Mouse (Mus musculus): ENCODE measurements around the gene Prkg1.

GRCm38 (mm10) chr19:31073959-31074716, 690.7 kb downstream of the Prkg1 start:
- no peak for TF ChIP-seq POLR2A (IDR thresholded peaks at IDR 0.05; ENCODE audit: control insufficient read depth, low read depth, low read length)
- no peak for TF ChIP-seq CTCF (IDR thresholded peaks at IDR 0.05; ENCODE audit: control insufficient read depth, insufficient read depth, insufficient replicate concordance, low read depth, low read length)
